Mouse (Mus musculus) embryonic facial prominence, embryonic 14.5 days (tissue): ENCODE data around the gene Lcp2. TPM values are rescaled to one million over a fixed set of nuclear protein-coding genes. Genes with fewer than 3 reads are reported as not detected.

ENCODE experiments used
- ATAC-seq: fragments of 200-750 bp; cut with Nextera tagmentation; 2 replicates; pipeline ENCODE4 v1.8.0; 2017; ENCODE audit warnings: low read depth, moderate number of reproducible peaks, moderate TSS enrichment
- DNase-seq: peaks from one replicate; pipeline ENCODE4 v3.0.0-alpha.2; 2015; ENCODE audit warnings: low spot score
- H3K27ac ChIP-seq: fragments of 300-500 bp; sonication (generic); replicated peaks from 2 replicates; pipeline ENCODE4 v1.5.1; 2014; ENCODE audit warnings: low read depth, mild to moderate bottlenecking, low read length, moderate library complexity
- H3K27me3 ChIP-seq: fragments of 300-500 bp; sonication (generic); replicated peaks from 2 replicates; pipeline ENCODE4 v1.6.1; 2014; ENCODE audit warnings: low read length; ENCODE audit not compliant: control insufficient read depth, insufficient read depth
- H3K36me3 ChIP-seq: fragments of 300-500 bp; sonication (generic); 2 replicates; pipeline ENCODE4 v1.6.1; 2014; ENCODE audit warnings: low read length, mixed read lengths; ENCODE audit not compliant: control insufficient read depth, insufficient read depth
- H3K4me1 ChIP-seq: fragments of 300-500 bp; sonication (generic); 2 replicates; pipeline ENCODE4 v1.6.1; 2014; ENCODE audit warnings: antibody characterized with exemption, low read length; ENCODE audit not compliant: control insufficient read depth, insufficient read depth
- H3K4me2 ChIP-seq: fragments of 300-500 bp; sonication (generic); 2 replicates; pipeline ENCODE4 v1.6.1; 2014; ENCODE audit warnings: low read depth, mild to moderate bottlenecking, low read length, moderate library complexity, mixed read lengths
- H3K4me3 ChIP-seq: fragments of 300-500 bp; sonication (generic); 2 replicates; pipeline ENCODE4 v1.5.1; 2014; ENCODE audit warnings: low read depth, mild to moderate bottlenecking, low read length
- H3K9ac ChIP-seq: fragments of 300-500 bp; sonication (generic); 2 replicates; pipeline ENCODE4 v1.6.1; 2014; ENCODE audit warnings: low read depth, mild to moderate bottlenecking, low read length, moderate library complexity, mixed read lengths
- H3K9me3 ChIP-seq: fragments of 300-500 bp; sonication (generic); 2 replicates; pipeline ENCODE4 v1.6.1; 2016; ENCODE audit warnings: low read length; ENCODE audit not compliant: control insufficient read depth
- WGBS: fragments of 180-500 bp; shearing (Covaris S2); extraction: QIAGEN DNeasy Blood & Tissue Kit; methylation state at CpG from one replicate; pipeline ENCODE4 v1.1.7; 2014; 5-methylcytosine and 5-hydroxymethylcytosine counted together
- polyA plus RNA-seq: library from polyadenylated mRNA; unstranded; fragments of >200 nt; fragmentation: Nextera tagmentation; extraction: Ambion mirVana; gene quantifications from 2 replicates; pipeline ENCODE4 v1.2.1, GENCODE M21; 2014

Lcp2 gene
- polyA plus RNA-seq, 1 experiment from 2014 or later: 6.4 TPM

DNA sequence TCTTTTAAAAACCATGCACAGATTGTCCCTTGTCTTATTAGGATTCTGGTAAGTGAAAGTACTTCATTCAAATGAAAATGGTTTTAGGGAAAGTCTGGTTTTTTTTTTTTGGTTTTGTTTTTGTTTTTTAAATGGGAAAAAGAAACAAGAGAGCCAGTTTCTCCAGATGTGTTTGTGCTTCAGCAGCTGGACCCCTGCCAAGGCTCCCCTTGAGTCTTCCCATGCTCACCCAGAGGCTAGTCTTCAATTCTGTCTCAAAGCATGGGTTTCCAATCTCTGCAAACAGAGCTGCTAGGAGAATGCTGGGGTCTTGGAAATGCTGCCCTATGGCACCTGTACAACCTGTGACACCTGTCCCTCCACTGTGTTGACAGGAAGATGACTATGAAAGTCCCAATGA lies 23.9 kb downstream of the Lcp2 start:
- Histone ChIP-seq H3K27ac (no peak overlapping the region), H3K4me1 (no peaks in the 10 kb centered on the region), H3K27me3 (no peaks in the 10 kb centered on the region), H3K4me3 (no peak overlapping the region), H3K9ac (no peak overlapping the region), H3K4me2 (no peak overlapping the region), H3K36me3 (no peaks in the 10 kb centered on the region), H3K9me3 (no peaks in the 10 kb centered on the region)
- DNase-seq: peak; percentile 43
- ATAC-seq: no peak

DNA sequence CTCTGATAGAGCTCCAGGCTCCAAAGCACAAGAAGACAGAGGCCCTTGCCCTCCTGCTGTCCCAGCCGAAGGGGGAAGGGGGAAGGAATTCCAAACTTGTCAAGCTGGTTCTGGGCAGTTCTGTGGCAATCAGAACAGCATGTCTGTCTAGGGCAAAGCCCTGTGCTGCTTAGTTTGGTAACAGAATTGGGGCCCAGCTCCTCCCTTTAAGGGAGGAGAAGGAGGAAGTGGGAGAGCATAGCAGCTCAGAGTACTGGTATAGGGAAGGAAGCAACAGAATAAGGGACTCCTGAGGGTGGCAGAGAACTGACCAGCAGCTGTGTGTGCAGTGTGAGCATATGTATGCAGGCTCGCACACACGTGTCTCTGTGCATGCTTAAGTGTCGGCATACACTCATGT lies 25.6 kb downstream of the Lcp2 start:
- peak; percentile 65 for DNase-seq
- 49% methylated on average over 4 of the region's 4 CpGs for WGBS
- Histone ChIP-seq H3K4me2 (no peak overlapping the region), H3K27me3 (no peaks in the 10 kb centered on the region), H3K27ac (no peak overlapping the region), H3K9ac (no peak overlapping the region), H3K4me3 (no peak overlapping the region), H3K36me3 (no peaks in the 10 kb centered on the region), H3K4me1 (no peaks in the 10 kb centered on the region), H3K9me3 (no peaks in the 10 kb centered on the region)
- peak; percentile 82; the same call in 1 of the 2 replicates for ATAC-seq

DNA sequence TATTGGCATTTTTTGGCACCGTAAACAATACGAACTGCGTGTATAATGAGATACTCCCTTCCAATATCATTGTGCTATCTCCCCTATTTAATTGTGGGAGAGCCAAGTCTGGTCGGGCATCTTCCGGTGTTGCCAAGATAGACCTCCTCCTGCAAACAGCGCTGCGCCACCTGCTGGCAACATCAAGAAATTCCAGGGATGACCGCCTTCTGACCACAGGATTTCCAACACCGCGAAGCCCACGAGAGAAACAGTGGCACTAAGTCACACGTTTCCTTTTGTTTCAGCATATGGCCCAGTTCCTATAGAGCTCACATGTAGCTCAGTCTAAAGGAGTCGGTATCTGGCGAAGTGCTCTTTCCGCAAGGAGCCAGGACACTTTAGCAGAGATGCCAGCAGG lies 27.1 kb downstream of the Lcp2 start:
- no peak overlapping the region for H3K4me2 ChIP-seq
- DNase-seq (peak; percentile 47), ATAC-seq (no peak)

DNA sequence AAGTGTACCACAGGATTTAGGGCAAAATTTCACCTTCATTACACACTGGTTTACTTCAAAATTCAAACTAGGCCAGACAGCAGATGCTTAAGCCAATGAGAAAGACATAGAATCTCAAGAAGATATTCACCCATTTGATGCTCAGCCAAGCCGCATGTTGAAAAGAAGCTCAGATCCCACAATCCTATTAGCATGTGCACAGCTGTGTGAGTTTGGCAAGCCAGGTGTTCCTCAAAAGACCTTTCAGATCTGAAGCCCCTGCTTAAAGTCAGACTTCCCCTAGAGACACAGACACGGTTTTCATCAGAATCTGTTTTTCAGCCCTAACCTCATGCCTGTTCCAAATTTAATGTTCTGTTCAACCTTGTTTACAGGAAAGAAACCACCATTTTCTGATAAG lies 31.1 kb downstream of the Lcp2 start:
- DNase-seq: peak; percentile 58
- no peaks in the 10 kb centered on the region for H3K9me3 ChIP-seq
- no peak overlapping the region for H3K9ac ChIP-seq
- H3K4me2 ChIP-seq: no peak overlapping the region
- no peaks in the 10 kb centered on the region for H3K36me3 ChIP-seq
- no peak overlapping the region for H3K4me3 ChIP-seq
- H3K4me1 ChIP-seq: peaks cover 7% of the 10 kb centered on the region; the same call in 1 of the 2 replicates
- 73% methylated on average over 2 of the region's 2 CpGs for WGBS
- no peak for ATAC-seq
- H3K27ac ChIP-seq: no peak overlapping the region
- no peaks in the 10 kb centered on the region for H3K27me3 ChIP-seq

More for the DNA sequence above, 27.1 kb downstream of the Lcp2 start:
- H3K27ac ChIP-seq: no peak overlapping the region
- no peak overlapping the region for H3K4me3 ChIP-seq
- H3K36me3 ChIP-seq: no peaks in the 10 kb centered on the region
- no peaks in the 10 kb centered on the region for H3K27me3 ChIP-seq
- no peaks in the 10 kb centered on the region for H3K9me3 ChIP-seq
- no peak overlapping the region for H3K9ac ChIP-seq
- WGBS: 17% methylated on average over 15 of the region's 15 CpGs
- H3K4me1 ChIP-seq: no peaks in the 10 kb centered on the region

DNA sequence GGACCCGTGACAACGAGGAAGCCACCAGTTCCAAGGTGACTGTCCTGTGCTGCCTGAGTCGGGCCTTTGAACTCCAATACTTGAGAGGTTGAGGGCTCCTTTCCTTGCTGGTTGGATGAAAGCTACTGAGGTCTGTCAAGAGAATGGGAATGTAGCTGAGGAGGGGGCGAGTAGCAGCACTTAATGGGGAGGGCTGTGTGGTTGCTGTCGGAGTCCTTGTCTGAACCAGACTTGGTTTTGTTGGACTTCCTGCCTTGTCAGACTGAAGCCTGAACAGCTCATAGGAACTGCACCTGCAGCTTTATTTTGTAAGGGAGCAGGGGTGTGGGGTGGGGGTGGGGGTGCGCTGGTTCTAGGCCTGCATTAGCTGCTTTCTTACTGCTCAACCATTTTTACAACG lies 31.9 kb downstream of the Lcp2 start:
- Histone ChIP-seq H3K9me3 (no peaks in the 10 kb centered on the region), H3K36me3 (no peaks in the 10 kb centered on the region), H3K4me3 (no peak overlapping the region), H3K4me2 (no peak overlapping the region), H3K4me1 (peaks cover 7% of the 10 kb centered on the region; the same call in 1 of the 2 replicates), H3K9ac (no peak overlapping the region), H3K27ac (no peak overlapping the region), H3K27me3 (no peaks in the 10 kb centered on the region)
- WGBS: 84% methylated on average over 7 of the region's 7 CpGs
- DNase-seq: no peak
- ATAC-seq: no peak

DNA sequence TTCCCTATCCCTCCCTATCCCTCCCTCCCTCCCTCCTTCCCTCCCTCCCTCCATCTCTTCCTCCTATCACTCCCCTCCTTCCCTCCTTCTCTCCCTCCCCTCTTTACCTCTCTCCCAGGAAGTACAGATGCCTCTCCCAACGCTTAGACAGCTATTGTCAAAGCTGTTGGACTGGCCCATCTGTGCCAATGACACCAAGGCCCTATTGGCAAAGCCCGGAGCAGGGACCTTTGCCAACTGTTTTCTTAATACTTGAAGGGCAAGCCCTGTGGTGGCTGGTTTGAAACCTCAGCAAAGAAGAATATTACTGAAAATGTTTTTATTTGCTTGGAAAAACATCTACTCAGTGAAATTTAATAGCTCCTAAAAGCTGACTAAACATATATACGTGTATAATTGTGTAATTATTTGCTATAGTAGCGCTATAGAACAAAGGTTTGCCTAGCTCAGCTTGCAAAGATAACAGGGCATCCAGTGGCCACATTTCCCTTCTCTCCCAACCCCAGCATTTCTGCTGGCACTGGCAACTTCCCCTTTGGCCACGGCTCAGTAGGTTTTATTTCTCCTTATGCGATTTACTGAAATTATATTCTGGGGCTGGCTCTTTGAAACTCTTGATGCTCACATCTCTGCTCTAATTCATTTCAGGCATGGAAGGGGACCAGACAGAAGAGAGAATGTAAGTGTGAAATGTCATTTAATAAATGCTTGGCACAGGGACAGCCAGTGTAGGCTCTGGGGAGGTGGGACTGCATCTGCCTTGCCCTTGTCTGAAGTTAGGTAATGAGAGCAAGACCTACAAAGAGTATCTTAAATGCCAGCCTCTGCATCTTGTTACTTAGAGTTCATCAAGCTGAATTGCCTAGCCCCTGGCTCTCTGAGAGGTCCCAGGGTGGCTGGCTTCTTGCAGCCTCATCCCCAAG lies 33.1 kb downstream of the Lcp2 start:
- ATAC-seq (peak; percentile 35; the same call in 1 of the 2 replicates), DNase-seq (peak; percentile 66)
- Histone ChIP-seq H3K4me3 (no peak overlapping the region), H3K9ac (no peak overlapping the region), H3K4me2 (no peak overlapping the region), H3K4me1 (peaks cover 7% of the 10 kb centered on the region; the same call in 1 of the 2 replicates), H3K27ac (no peak overlapping the region), H3K9me3 (no peaks in the 10 kb centered on the region), H3K27me3 (no peaks in the 10 kb centered on the region), H3K36me3 (no peaks in the 10 kb centered on the region)
- 40% methylated on average over 6 of the region's 6 CpGs for WGBS

DNA sequence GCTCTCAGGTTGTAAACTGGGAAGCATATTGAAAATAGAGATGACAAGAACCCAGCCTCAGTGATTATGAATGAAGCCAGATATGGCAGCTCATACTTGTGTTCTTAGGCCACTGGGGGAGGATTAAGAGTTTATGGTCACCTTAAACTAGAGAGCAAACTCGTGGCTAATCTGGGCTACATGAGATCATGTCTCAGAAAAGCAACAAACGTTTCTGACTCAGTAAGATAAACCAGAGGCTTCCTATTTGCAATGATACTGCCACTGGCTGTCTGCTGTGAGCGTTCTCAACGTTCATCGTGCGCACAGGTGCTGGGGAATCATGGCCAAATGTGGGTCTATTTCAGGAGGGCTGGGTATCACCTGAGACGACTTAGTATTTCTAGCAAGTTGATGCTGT lies 37.1 kb downstream of the Lcp2 start:
- Histone ChIP-seq H3K4me2 (no peak overlapping the region), H3K36me3 (no peaks in the 10 kb centered on the region), H3K27ac (no peak overlapping the region), H3K9ac (no peak overlapping the region), H3K27me3 (no peaks in the 10 kb centered on the region), H3K9me3 (no peaks in the 10 kb centered on the region), H3K4me3 (no peak overlapping the region), H3K4me1 (peaks cover 7% of the 10 kb centered on the region; the same call in 1 of the 2 replicates)
- ATAC-seq: no peak
- 79% methylated on average over 7 of the region's 7 CpGs for WGBS
- DNase-seq: no peak

DNA sequence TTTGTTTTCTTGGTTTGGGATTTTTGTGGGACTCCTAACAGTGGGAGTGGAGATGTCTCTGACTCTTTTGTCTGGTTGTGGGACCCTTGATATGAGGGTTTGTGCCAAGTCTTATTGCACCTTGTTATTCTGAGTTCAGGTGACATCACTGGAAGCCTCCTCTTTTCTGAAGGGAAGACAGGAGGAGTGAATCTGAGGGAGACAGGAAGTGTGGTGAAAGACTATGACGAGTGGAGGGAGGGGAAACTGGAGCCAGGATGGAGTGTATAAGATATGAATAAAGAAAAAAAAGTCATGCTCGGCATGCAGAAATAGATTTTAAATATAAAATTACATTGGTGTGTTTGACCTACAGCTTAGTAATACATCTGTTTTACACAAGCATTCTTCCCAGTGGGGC lies 37.9 kb downstream of the Lcp2 start:
- Histone ChIP-seq H3K36me3 (no peaks in the 10 kb centered on the region), H3K4me2 (no peak overlapping the region), H3K27me3 (no peaks in the 10 kb centered on the region), H3K27ac (no peak overlapping the region), H3K9ac (no peak overlapping the region), H3K4me3 (no peak overlapping the region), H3K9me3 (no peaks in the 10 kb centered on the region), H3K4me1 (peaks cover 7% of the 10 kb centered on the region; the same call in 1 of the 2 replicates)
- DNase-seq (no peak), ATAC-seq (no peak)
- 24% methylated on average over 2 of the region's 2 CpGs for WGBS
